Mouse (Mus musculus): ENCODE measurements around the gene Kpna3.

GRCm38 (mm10) chr14:61436866-61437265 lies 2.8 kb downstream of the Kpna3 start:
- TF ChIP-seq CTCF (IDR thresholded peaks at IDR 0.05; ENCODE audit: extremely low read depth, insufficient read depth, insufficient read length, insufficient replicate concordance) (no peak), POLR2A (IDR thresholded peaks at IDR 0.05; ENCODE audit: low read depth, low read length) (no peak)

Data from spleen, adult 2 months (tissue).